Mouse (Mus musculus): Measurements from ENCODE around the gene Olfr38.
A peak's percentile ranks its signal among the peaks of the same experiment; 100 is the strongest.

Olfr38 gene

GRCm38 (mm10) chr6:42756104-42756503 lies at the start of gene Olfr38:
Olfr38 (plus strand) TSS chr6:42756404.
- DNase-seq (ENCODE audit: low read depth, low spot score): no peak

- peak; percentile 60 for DNase-seq (ENCODE audit: low read depth, low spot score)
Observed at GRCm38 (mm10) chr6:42709291-42710211, 46.7 kb upstream of the Olfr38 start, which contains the start of gene Tcaf1. Tcaf1 (minus strand) TSS chr6:42710088.

DNA sequence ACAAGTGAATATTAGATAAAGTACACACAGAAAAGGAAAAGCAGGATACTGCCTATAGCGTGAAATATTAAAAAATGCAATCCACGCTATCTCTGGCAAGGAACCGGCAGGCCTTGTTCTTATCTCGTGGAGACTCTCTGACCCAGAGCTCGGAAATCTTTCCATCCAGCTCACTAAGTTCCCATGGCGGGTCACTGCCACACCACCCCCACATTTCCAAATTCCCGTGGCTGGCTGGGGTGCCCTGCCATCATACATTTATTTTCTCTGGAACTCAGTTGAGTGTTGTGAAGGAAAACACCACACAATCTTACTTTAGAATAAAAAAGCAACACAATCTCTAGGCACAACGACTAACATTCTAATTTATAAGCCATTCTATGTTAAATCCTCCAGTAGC lies 41.5 kb upstream of the Olfr38 start:
- no peak for DNase-seq (ENCODE audit: low read depth, low spot score)

DNA sequence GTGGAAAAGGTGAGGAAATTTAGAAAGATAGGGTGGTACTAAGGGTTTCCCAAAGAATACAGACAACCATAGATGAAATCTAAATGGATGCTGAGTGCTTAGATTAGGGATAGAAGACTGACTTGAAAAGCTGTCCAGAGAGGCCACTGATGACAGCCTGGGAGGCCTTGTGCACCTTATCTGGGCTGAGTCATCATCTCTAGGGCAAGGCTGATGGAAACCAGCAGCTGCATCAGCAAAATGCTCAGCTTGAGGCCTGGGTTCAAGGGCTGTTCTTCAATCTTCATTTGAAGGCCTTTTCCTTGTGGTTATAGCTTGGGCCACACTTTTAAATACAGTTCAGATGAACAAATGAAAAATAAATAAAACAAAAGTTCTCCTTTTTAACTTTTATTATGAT lies 38.2 kb upstream of the Olfr38 start:
- no peak for DNase-seq (ENCODE audit: low read depth, low spot score)

DNA sequence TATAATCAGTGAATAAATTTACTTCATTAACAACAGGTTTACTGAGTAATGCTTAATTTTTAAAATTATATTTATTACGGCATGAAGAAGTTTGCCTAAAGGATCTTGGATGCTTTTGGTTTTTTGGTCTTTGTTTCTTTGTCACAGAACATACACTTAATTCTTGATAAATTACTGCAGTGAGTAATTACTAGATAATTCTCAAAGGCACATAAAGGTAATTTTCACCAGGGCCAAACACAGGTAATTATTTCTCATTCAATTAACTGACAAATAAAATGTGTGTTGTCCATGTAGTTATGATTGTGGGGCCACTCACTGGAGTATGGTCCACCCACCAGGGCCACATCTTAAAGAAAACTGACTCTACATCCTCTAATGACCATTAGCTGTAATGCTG lies 17.1 kb upstream of the Olfr38 start, which contains the start of gene Olfr453:
Gene Olfr453, plus strand, starts transcription at position 301 of the 400 bp plus-strand sequence.
- no peak for DNase-seq (ENCODE audit: low read depth, low spot score)

DNA sequence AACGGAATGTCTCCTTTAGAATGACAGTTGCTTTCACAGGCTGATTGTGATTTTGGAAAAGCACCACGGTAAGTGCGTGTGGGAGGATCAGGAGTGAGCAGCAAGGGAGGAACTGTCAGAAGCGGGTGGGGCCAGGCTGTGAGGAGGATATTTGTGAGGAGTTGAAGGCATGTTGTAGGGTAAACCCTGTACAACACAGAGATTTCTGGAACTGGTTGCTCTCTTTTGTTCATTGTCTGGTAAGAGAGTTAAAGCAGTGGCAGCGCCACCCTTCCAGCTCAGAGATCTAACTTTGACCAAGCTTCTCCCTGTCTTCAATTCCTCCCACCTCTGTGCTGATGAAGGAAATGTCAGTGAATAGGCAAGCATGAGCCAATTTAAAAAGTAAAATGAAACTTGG lies 13.9 kb upstream of the Olfr38 start:
- no peak for DNase-seq (ENCODE audit: low read depth, low spot score)

GRCm38 (mm10) chr6:42747846-42748245 lies 8.4 kb upstream of the Olfr38 start:
- no peak for DNase-seq (ENCODE audit: low read depth, low spot score)

DNA sequence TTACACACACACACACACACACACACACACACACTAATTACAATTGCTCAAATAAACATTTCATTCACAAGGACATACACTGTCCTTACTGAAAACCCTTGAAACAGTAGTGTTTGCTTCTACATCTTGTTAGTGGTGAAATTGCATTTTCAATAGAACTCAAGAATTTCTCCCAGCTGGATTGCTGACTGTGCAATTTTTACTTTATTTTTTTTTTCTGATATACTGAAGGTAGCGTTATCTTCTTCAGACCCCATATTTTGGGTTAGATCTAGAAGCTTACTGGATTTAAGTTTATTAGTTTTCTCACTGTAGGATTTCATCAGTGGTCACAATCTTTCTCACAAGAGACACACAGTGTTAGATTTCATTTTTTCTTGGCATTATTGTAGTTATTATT lies 20.9 kb downstream of the Olfr38 start:
- no peak for DNase-seq (ENCODE audit: low read depth, low spot score)

DNA sequence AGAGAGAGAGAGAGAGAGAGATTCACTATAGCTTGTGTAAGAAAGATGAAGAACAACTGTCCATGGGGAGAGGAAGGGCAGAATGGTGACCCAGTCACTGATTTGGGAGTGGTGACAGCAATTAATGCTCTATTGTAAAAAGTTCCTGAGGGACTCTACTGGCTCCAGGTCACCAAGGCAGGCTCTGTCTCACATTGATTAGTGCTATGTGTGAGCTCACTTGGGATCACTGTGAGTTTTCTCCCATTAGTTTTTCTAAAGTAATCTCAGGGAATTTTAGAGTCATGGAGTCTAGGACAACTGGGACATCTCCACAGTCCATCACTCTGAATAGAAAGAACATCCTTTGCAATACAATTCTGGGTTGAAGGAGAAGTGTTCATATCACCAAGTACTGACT lies 28.6 kb downstream of the Olfr38 start, which contains the start of gene Olfr452:
Gene Olfr452, plus strand, starts transcription at position 301 of the 400 bp plus-strand sequence.
- no peak for DNase-seq (ENCODE audit: low read depth, low spot score)

- no peak for DNase-seq (ENCODE audit: low read depth, low spot score)
Observed at GRCm38 (mm10) chr6:42790247-42790948, 34.2 kb downstream of the Olfr38 start.

DNA sequence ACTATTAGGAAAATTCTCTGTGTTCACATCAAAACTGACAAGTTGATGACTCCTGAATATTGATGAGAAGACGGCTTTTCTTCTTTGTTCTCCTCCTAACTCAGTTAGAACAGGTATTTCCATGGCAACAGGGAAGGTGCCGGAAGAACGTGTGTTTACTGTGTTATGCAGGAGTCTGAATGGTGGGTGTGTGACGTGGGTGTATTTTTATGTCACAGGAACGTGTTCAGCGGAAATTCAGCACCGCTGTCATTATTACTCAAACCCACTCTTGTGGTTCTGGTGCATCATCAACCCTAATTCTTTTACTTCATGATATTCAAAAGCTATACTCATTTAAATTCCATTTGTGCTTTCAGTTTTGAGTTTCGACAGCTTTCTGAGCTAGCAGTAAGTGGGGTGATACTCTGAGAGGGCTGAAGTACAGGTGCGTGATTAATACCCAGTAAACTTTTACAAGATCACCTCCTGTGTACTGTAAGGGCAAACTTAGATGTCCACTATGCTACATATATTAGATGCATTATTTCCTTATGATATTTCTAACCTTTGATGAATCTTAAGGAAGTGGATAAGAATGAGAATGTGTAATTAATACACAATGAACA lies 34.8 kb downstream of the Olfr38 start:
- DNase-seq (ENCODE audit: low read depth, low spot score): no peak

DNA sequence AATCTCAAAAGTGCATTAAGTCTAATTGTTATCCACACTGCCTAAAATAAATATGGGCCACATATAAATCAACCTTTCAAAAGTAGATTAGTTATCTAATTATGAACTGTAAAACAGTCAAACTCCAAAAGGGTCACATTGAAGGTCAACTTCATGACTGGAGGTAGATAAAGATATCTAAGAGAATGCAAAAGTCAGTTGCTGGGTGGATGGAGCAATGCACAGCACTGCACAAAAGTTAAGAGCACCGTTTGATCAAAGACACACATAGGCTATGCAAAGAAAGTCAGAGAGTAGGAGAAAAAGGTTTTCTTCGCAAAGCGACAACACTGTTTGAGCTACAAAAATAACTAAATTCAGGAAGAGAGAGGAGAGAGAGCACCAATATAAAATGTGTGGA lies 38.8 kb downstream of the Olfr38 start:
- no peak for DNase-seq (ENCODE audit: low read depth, low spot score)

- no peak for DNase-seq (ENCODE audit: low read depth, low spot score)
Observed at GRCm38 (mm10) chr6:42811639-42812038, 55.4 kb downstream of the Olfr38 start, which contains the start of gene Olfr450. Olfr450 (plus strand) TSS chr6:42811939.

Measured in skeletal muscle tissue, adult 2 months (tissue).